Mouse (Mus musculus) cerebellum, adult 11 months (tissue): ENCODE measurements at regions not wholly inside any gene's neighbourhood (a gene's known extent, or its start where the extent isn't known, plus 50 kb on each side); places are given as distances from the start of the nearest gene placed in this dataset.

Experiments
- DNase-seq: peaks from one replicate; pipeline ENCODE4 v3.0.0; 2022

DNA sequence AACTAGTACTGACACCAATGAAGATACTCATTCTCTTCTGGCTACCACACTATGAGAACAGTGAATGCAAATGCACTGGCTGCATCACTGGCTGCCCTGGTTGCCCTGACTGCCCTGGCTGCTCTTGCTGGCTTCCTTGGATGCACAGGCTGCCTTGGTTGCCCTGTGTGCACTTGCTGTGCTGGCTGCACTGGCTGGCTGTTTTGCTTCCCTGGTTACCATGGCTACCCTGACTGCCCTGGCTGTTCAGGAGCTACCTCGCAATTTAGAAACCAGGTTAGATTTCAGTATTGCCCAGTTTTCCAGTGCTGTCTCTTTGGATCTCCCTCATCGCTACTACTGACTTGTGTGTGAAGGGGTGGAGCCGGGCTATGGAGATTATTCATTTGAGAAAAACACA, 175.7 kb downstream of the Fat4 start:
- no peak for DNase-seq

- no peak for DNase-seq
These were observed 178.7 kb downstream of the Fat4 start for GRCm38 (mm10) chr3:39065457-39065856.

- no peak for DNase-seq
These were observed 182.3 kb downstream of the Fat4 start for GRCm38 (mm10) chr3:39069011-39069410.

DNA sequence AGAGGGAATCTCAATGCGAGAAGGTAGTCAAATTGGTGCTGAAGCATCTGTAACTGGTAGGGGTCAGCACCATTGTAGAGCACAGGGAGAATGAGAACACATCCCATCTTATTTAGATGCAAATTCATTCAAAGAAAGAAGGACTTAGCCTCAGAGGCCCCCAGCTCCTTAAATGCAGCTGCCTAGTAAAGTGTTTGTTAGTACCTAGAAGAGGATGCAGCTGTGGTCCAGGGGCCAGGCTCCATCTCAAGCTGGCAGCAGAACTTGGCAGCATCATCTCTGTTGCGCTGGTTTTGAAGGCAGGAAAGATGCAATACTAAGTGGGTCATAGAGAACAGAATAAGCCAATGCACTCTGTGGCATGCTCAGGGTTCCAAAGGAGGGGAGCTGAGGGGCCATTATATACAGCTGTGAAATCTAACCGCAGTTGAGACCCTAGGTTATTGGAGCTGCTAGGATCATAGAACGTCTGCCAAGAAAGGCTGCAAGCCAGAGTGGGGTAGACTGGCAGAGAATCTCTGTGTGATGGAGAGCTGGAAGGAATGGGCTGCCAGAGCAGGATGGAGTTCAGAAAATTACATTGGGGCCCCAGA, 196.0 kb downstream of the Fat4 start:
- DNase-seq = no peak

- no peak for DNase-seq
These were observed 202.2 kb downstream of the Fat4 start for GRCm38 (mm10) chr3:39088948-39089347.

DNA sequence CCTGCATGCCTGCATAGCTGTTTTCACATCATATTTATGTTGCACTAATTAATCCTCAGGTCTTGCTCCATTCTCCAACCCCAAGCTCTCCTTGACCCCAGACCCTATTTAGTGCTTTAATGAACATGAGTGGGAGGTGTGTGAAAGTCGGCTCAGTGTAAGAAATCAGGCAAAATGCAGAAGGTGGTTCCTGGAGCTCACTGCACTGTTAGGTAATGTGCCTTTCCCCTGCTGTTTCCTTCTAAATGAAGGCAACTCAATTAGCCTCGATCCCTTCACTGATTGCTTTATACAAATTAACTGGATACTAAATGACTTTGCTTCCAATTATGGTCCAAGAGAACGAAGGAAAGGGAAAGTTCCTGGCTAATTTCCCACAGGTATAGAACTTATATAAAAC, 215.6 kb downstream of the Fat4 start:
- DNase-seq = no peak

- DNase-seq = no peak
These were observed 223.1 kb downstream of the Fat4 start for GRCm38 (mm10) chr3:39109756-39110392.

GRCm38 (mm10) chr3:39114056-39114455, 227.3 kb downstream of the Fat4 start:
- DNase-seq = no peak

DNA sequence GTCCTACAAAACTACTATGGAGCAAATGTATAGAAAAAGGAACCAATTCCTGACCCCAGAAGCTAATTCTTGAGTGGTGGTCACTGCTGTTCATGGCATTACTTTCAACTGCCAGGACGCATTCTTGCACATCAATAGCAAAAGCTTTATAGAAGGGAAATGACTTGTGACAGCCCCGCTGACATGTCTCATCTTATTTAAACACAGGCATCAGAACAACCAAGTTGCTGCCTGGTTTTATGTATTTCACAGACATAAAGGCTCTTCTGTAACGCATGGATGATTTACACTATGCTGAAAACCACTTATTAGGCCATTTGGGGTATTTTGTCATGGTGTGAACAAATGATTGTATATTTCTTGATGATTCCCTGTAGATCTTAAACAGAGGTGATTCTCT, 228.1 kb downstream of the Fat4 start:
- no peak for DNase-seq

DNA sequence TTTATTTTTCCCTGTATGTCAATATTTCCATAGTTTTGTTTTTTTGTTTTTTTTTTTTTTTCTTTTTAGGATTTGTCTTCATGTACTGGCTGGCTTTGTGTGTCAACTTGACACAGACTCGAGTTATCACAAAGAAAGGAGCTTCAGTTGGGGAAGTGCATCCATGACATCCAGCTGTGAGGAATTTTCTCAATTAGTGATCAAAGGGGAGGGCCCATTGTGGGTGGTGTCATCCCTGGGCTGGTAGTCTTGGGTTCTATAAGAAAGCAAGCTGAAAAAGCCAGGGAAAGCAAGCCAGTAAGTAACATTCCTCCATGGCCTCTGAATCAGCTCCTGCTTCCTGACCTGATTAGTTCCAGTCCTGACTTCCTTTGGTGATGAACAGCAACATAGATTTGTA, 228.7 kb downstream of the Fat4 start:
- DNase-seq = no peak

- no peak for DNase-seq
These were observed 235.5 kb downstream of the Fat4 start for GRCm38 (mm10) chr3:39122250-39122649.

DNA sequence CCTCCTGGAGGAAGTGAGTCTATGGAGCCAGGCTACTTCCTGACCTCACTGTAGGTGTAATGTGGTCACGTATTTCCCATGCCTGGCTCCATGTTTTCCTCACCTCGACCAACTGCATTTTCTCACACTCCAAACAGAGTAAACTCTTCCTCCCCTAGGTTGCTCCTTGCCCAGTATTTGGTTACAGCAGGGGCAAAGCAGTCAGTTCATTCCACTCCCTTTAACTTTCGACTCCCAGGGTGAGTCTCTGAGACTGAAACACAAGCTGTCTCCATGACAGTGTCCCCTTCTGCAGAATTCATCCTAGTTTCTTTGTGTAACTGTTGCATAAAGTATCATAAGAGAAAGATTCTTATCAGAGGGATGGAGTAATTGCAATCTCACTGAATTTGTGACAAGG, 243.8 kb downstream of the Fat4 start:
- DNase-seq = no peak

DNA sequence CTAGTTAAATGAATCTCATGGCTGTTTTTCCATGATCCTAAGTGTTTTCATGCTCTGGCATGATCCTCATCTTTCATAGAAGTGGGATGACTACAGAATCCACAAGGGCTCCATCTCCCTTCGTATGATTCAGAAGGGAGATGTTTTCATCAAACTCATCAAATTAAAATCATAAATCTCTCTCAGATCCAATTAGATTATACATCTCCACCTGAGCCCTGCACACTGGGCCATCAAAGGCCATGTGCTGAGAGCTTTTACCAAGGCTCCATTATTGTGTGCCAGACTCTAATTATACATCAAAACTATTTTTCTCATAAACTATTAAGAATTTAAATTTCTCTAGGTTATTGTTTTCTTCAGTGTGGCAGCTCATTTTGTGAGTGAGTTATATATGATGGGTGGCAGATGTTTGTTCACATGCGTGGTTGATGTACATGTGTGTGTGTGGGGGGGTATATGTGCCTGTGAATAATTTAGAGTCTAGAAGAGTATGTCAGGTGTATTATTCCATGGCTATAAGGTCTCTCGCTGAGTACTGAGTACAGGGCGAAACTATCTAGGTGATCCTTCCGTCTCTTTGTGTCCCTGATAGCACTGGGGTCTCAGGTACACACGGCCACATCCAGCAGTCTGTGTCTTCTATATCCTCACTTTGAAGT, 278.4 kb downstream of the Fat4 start:
- no peak for DNase-seq

DNA sequence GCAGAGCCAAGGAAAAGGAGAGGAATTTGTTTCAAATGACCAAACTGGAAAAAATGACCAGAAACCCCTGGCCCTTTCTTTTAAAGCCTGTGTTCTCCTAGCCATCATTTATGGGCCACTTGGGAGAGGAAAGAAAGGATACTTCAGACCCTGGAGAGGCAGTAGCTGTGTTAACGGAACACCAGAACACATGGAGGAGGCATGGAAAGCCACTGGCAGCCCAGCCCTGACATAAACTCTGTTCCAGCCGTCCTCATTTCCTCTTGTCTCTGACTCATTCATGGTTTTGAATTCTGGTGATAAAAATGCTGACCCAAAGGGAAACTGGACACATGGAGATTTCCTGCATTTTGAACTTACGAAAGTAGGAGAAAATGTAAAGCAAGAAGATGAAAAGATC, 295.9 kb downstream of the Fat4 start:
- no peak for DNase-seq

DNA sequence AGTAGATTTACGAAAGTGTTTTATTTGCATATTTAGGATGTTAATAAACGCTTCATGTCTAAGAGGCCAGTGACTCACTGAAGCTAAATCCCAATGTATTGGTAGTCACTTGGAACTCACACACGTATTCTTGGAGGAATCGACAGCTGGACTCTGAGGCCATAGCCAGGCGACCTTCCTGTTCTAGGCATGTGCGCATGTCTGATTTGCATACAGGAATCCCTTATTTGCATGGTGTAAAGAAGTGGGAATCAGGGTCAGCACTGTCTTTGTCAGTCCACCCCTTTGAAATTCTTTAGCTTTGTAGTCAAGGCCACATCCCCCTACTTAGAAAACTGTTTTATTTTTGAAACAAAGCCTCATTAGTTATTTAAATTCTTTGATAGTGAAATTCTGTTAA, 308.4 kb downstream of the Fat4 start:
- DNase-seq = no peak

GRCm38 (mm10) chr3:39202662-39203061, 315.9 kb downstream of the Fat4 start:
- no peak for DNase-seq

DNA sequence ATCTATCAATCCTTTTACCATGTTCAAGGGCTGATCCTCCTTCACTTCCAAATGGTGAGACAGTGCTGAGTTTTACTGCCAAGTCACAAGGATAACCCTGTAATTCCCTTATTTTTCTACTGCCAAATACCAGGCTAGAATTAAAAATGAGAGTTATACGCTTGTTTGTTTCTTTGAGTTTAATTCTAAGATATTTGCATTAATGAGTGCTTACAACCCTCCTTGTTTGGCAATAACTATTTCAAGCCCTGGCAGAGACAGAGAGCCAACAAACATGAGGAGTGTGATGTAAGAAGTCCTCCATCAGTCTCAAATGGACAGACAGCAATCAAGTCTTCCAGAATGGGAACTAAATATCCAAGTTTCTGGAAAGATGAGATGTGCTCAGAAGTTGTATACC, 321.9 kb downstream of the Fat4 start:
- DNase-seq = no peak

GRCm38 (mm10) chr3:39209382-39210165, 322.8 kb downstream of the Fat4 start:
- DNase-seq = no peak

DNA sequence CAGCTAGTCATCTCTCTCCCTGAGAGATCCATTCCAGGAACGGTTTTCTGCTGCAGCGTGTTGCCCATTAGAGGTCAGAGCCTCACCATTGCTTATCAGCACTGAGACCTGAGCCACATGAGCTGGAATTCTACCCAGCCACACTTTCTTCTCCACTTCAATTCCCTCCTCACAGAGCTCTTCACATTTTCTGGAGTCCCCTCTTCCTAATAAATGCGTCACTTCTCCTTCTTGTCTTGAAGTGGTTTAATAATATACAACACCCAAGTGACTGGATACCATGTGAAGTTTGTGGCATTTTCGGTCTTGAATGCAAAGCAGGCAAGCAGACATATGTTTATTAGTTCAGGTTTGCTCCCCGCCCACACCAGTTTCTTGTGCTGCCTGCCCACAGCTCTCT, 324.9 kb downstream of the Fat4 start:
- DNase-seq = no peak

DNA sequence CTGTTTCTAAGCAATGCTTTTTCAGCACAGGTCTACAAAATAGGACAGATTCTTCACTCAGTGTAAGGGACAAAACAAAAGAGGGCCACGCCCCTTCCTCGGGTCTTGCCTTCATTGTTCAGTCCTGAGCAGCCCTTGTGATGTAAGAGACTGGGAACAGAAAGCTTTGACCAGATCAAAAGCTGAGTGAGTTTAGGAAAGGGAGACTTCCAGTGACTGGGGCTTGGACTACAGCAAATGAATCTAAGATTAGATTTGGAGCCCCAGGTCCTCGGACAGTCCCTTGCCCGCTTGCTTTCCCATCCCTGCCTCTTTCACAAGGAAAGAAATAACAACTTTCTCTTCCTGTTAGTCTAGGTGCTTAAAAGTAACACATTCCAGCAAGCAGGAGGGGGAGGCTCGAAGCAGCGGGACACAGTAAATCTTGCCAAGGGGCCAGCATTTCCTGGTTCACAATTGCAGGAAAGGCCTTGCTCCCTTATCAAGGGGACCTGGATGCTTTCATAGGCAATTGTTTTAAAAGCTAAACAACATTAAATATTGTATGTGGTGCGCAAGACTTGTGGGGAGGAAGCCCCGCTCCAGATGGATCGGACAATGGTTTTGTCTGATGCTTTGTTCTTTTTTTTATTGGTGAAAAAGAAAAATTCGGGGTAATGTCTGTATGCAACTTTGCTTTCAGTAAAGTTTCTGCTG, 333.4 kb downstream of the Fat4 start:
- DNase-seq = no peak

- DNase-seq = no peak
These were observed 333.9 kb downstream of the Fat4 start for GRCm38 (mm10) chr3:39220707-39221034.

DNA sequence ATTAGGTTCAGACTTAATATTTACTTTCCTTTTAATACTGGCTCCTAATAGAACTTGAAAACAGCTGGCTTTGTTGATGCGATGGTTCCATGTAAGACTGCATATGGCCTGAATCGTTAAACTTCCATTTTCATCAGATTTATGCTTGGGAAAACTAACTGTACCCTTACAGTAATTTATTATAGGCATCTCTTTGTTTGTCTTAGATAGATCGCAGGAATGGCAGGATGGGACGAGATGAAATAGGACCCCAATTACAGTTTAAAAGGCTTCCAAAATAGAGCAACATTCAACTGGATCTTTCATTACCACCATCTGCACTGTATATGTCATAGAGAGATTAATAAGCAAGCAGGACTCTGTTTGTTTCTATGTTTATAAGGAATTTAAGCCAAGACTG, 335.3 kb downstream of the Fat4 start:
- DNase-seq = no peak

- DNase-seq = no peak
These were observed 348.2 kb downstream of the Fat4 start for GRCm38 (mm10) chr3:39234921-39235320.
